Mouse (Mus musculus) thymus, adult 2 months (tissue): Measurements from ENCODE around the gene Gm20388. TPM values are rescaled to one million over a fixed set of nuclear protein-coding genes. Genes with fewer than 3 reads are reported as not detected.

Experiments used
- DNase-seq: peaks from one replicate; pipeline ENCODE4 v3.0.0; 2021
- H3K27ac ChIP-seq: fragments of 200-500 bp; 2 replicates; pipeline ENCODE4 v1.5.1; 2012; ENCODE audit warnings: low read length, control low read depth; ENCODE audit not compliant: control insufficient read depth, insufficient read depth
- H3K27me3 ChIP-seq: fragments of 200-500 bp; 2 replicates; pipeline ENCODE4 v1.6.1; 2012; ENCODE audit warnings: mild to moderate bottlenecking, low read length, moderate library complexity, mixed read lengths; ENCODE audit not compliant: control insufficient read depth, insufficient read depth
- H3K36me3 ChIP-seq: fragments of 200-500 bp; 2 replicates; pipeline ENCODE4 v1.6.1; 2012; ENCODE audit warnings: mild to moderate bottlenecking, low read length, moderate library complexity; ENCODE audit not compliant: control insufficient read depth, insufficient read depth
- H3K4me1 ChIP-seq: fragments of 200-500 bp; replicated peaks from 2 replicates; pipeline ENCODE4 v1.6.1; 2012; ENCODE audit warnings: low read length; ENCODE audit not compliant: control insufficient read depth, insufficient read depth
- H3K4me3 ChIP-seq: fragments of 200-500 bp; 2 replicates; pipeline ENCODE4 v1.5.1; 2012; ENCODE audit warnings: mild to moderate bottlenecking, low read length, control low read depth, moderate library complexity; ENCODE audit not compliant: control insufficient read depth, insufficient read depth
- CTCF ChIP-seq: fragments of 200-500 bp; IDR thresholded peaks from 2 replicates; pipeline ENCODE4 v1.5.1; 2012; ENCODE audit warnings: mild to moderate bottlenecking, control low read depth, low read length, moderate library complexity, borderline replicate concordance; ENCODE audit not compliant: control insufficient read depth, poor library complexity, insufficient read depth; ENCODE audit errors: extremely low read depth
- POLR2A ChIP-seq: fragments of 200-500 bp; IDR thresholded peaks from 2 replicates; pipeline ENCODE4 v1.6.1; 2012; ENCODE audit warnings: mild to moderate bottlenecking, low read length, control low read depth, moderate library complexity; ENCODE audit not compliant: control insufficient read depth, poor library complexity, insufficient read depth; ENCODE audit errors: extremely low read depth
- WGBS: fragments of 180-500 bp; shearing (Covaris S2); methylation state at CpG from one replicate; pipeline ENCODE4 v1.1.7; 2018; 5-methylcytosine and 5-hydroxymethylcytosine counted together
- polyA plus RNA-seq: library from polyadenylated mRNA; depleted of rRNA; stranded (reverse); fragments of >200 nt; gene quantifications from 2 replicates; pipeline ENCODE4 v1.2.3, GENCODE M21; 2012

The Gm20388 gene
- polyA plus RNA-seq, 1 experiment: 103 TPM

- no peak for TF ChIP-seq CTCF
- TF ChIP-seq POLR2A: no peak
- Histone ChIP-seq H3K4me1 (no peaks in the 10 kb centered on the region; the same call in 1 of the 2 replicates), H3K36me3 (no peaks in the 10 kb centered on the region), H3K27ac (no peak overlapping the region), H3K4me3 (no peak overlapping the region), H3K27me3 (peaks cover 24% of the 10 kb centered on the region)
- DNase-seq: no peak
- 8% methylated on average over 49 of the region's 49 CpGs for WGBS
These were observed 3981.4 kb downstream of the Gm20388 start for GRCm38 (mm10) chr8:123891883-123892585.

DNA sequence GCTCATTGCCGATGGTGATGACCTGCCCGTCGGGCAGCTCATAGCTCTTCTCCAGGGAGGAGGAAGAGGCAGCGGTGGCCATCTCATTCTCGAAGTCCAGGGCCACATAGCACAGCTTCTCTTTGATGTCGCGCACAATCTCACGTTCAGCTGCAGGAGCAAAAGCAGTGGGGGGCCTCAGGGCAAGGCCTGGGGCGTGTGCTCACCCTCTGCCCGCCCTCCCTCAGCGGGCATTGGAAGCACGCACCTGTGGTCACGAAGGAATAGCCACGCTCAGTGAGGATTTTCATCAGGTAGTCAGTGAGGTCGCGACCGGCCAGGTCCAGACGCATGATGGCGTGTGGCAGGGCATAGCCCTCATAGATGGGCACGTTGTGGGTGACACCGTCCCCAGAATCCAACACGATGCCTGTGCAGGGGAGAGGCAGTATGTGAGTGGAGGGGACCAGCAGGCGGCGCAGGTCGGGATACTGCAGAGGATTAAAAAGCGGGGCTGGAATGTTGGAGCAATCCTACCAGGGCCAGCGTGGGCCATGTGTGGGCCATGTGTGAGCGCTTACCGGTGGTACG lies 3982.0 kb downstream of the Gm20388 start:
- H3K4me1 ChIP-seq: no peaks in the 10 kb centered on the region; the same call in 1 of the 2 replicates
- DNase-seq: no peak
- peaks cover 24% of the 10 kb centered on the region for H3K27me3 ChIP-seq
- 24% methylated on average over 30 of the region's 30 CpGs for WGBS
- no peak overlapping the region for H3K4me3 ChIP-seq
- H3K36me3 ChIP-seq: no peaks in the 10 kb centered on the region
- H3K27ac ChIP-seq: no peak overlapping the region
- no peak for TF ChIP-seq POLR2A

DNA sequence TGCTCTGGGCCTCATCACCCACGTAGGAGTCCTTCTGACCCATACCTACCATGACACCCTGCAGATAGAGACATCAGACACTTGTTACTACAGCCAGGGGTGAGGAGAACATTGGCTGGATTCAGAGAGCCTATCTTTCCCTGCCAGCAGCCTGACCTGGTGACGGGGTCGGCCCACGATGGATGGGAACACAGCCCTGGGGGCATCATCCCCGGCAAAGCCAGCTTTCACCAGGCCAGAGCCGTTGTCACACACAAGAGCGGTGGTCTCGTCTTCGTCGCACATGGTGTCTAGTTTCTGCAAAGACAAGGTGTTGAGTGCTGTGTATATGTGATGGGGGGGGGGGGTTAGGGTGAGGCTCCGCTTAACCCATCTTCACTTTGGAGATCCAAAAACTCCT lies 3982.8 kb downstream of the Gm20388 start:
- H3K27me3 ChIP-seq: peaks cover 24% of the 10 kb centered on the region
- no peak overlapping the region for H3K27ac ChIP-seq
- no peaks in the 10 kb centered on the region for H3K36me3 ChIP-seq
- no peak for DNase-seq
- no peaks in the 10 kb centered on the region; the same call in 1 of the 2 replicates for H3K4me1 ChIP-seq
- TF ChIP-seq POLR2A: no peak
- TF ChIP-seq CTCF: no peak
- H3K4me3 ChIP-seq: no peak overlapping the region
- WGBS: 88% methylated on average over 11 of the region's 11 CpGs

DNA sequence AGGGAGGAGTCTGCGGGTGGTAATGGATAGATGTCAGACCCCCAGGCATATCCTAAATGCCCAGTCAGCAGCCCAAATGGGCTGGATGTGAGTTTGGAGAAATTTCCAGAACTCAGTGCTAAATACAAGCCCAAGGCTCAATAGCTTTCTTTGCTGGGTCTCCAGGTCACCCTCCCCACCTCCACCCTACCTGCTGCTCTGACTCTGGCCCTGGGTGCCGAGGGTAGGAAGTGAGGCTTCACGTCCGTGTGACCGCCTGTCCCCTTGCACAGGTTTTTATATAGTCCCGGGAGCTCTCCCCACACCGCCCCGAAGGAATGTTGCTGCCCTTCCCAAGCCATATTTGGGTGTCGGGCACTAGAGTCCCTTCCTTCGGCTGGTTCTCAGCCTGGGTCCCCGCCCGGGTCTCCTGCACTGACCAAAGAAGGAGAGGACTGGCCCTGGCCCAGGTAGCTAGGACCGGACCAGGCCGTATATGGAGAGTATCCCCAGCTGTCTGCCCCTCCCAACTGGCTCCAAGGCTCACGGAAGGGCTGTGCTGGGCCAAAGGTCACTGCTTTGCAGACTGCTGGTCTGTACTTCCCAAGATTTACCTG lies 3984.0 kb downstream of the Gm20388 start, which contains the start of gene Acta1:
Gene Acta1, minus strand, starts transcription at position 250 of the 596 bp plus-strand sequence.
- no peak for DNase-seq
- 33% methylated on average over 15 of the region's 15 CpGs for WGBS

DNA sequence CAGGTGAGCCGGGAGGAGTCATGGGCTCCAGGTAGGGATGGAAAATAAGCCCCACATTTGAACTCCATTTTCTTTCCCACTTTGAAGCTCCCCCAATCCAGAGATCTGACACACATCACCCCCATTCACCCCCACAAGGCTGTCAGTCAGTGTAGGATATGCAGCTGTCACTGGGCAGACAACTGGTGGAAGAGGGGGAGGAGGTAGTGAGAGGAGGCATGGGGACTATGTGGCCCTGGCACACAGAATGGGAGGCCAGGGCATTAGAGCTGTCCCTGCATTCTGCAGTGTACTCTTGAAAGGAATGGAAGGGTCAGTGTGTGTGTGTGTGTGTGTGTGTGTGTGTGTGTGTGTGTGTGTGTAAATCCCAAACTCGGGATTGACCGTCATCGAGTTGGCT lies 3984.6 kb downstream of the Gm20388 start:
- 72% methylated on average over 4 of the region's 4 CpGs for WGBS
- TF ChIP-seq POLR2A: no peak
- TF ChIP-seq CTCF: no peak
- peaks cover 20% of the 10 kb centered on the region; the same call in 1 of the 2 replicates for H3K27me3 ChIP-seq
- no peak overlapping the region for H3K4me3 ChIP-seq
- H3K27ac ChIP-seq: no peak overlapping the region
- H3K36me3 ChIP-seq: no peaks in the 10 kb centered on the region
- DNase-seq: no peak
- H3K4me1 ChIP-seq: no peaks in the 10 kb centered on the region; the same call in 1 of the 2 replicates

More for the DNA sequence above, 3984.0 kb downstream of the Gm20388 start, which contains the start of gene Acta1:
- Histone ChIP-seq H3K27me3 (peaks cover 24% of the 10 kb centered on the region), H3K36me3 (no peaks in the 10 kb centered on the region), H3K4me3 (no peak within 1 kb of the TSS), H3K4me1 (no peaks in the 10 kb centered on the region; the same call in 1 of the 2 replicates), H3K27ac (no peak within 1 kb of the TSS)
- TF ChIP-seq POLR2A: no peak

- Histone ChIP-seq H3K27ac (no peak overlapping the region), H3K27me3 (peaks cover 20% of the 10 kb centered on the region; the same call in 1 of the 2 replicates), H3K4me3 (no peak overlapping the region), H3K36me3 (no peaks in the 10 kb centered on the region), H3K4me1 (no peaks in the 10 kb centered on the region; the same call in 1 of the 2 replicates)
- TF ChIP-seq CTCF: no peak
- TF ChIP-seq POLR2A: no peak
- 76% methylated on average over 9 of the region's 9 CpGs for WGBS
- no peak for DNase-seq
These were observed 3985.2 kb downstream of the Gm20388 start for GRCm38 (mm10) chr8:123895680-123896365.

DNA sequence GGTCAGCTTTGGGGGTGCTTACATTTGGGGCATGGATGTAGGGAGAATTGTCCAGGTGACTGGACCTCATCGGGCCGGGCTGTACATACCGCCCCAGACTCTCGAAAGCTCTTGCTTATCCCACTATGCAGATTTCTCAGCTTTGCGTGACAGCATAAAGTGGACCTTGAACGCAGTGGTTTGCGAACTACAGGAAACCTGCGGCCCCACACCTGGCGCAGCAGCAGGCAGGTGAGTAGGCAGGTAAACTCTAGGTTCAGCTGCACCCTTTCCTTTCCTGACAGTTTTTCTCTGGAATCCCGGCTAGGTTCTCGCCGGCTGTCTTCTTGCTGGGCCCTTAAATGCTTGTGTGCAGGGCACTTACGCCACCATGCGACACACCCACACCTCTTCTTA lies 3985.7 kb downstream of the Gm20388 start:
- H3K4me1 ChIP-seq: no peaks in the 10 kb centered on the region; the same call in 1 of the 2 replicates
- peaks cover 17% of the 10 kb centered on the region; the same call in 1 of the 2 replicates for H3K27me3 ChIP-seq
- no peak for DNase-seq
- no peak overlapping the region for H3K4me3 ChIP-seq
- WGBS: 70% methylated on average over 14 of the region's 14 CpGs
- H3K27ac ChIP-seq: no peak overlapping the region
- no peak for TF ChIP-seq POLR2A
- TF ChIP-seq CTCF: no peak
- H3K36me3 ChIP-seq: no peaks in the 10 kb centered on the region
